Mouse (Mus musculus) liver, postnatal 0 days (tissue): ENCODE measurements at regions not wholly inside any gene's neighbourhood (a gene's known extent, or its start where the extent isn't known, plus 50 kb on each side); places are given as distances from the start of the nearest gene placed in this dataset.

Experiments
- CTCF ChIP-seq: sonication (generic); IDR thresholded peaks from 2 replicates; pipeline ENCODE4 v1.5.1; 2016; ENCODE audit warnings: antibody characterized with exemption, low read depth
- EP300 ChIP-seq: IDR thresholded peaks from 2 replicates; pipeline ENCODE4 v1.6.1; 2016; ENCODE audit warnings: antibody characterized with exemption, low read depth, mild to moderate bottlenecking

DNA sequence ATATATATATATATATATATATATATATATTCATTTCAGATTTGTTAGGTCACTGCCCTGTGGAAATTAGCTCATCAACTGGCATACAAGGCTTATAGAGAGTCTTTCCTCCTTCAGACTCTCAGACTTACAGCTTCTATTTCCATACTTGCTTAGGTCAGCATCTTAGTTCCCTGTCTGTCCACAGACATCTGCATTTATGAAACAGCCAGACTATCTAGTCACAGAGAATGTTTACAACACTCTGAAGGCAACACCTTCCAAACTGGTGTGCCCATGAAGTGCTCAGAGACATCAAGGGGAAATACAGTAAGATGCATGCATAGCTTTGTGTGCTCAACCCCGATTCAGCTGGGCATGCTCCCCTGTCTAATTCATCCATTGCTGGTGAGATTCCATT, 85.2 kb upstream of the Mef2a start:
- TF ChIP-seq EP300 = no peak
- TF ChIP-seq CTCF = no peak
